Mouse (Mus musculus): Measurements from ENCODE around the gene Pygm. TPM values are rescaled to one million over a fixed set of nuclear protein-coding genes. Genes with fewer than 3 reads are reported as not detected.

Pygm gene
- polyA plus RNA-seq, 1 experiment from 2014 or later: 6.8 TPM

GRCm38 (mm10) chr19:6400096-6401086, 16.2 kb downstream of the Pygm start:
- no peaks in the 10 kb centered on the region for H3K36me3 ChIP-seq (ENCODE audit: control insufficient read depth, insufficient read depth, low read length)
- H3K9ac ChIP-seq (ENCODE audit: low read depth, low read length): peak overlapping the region; percentile 72
- peak; percentile 1; the same call in 1 of the 2 replicates for ATAC-seq
- peak overlapping the region; percentile 100 for H3K4me2 ChIP-seq (ENCODE audit: low read depth, low read length)
- H3K27me3 ChIP-seq (replicated peaks; ENCODE audit: control insufficient read depth, insufficient read depth, low read length): peaks cover 25% of the 10 kb centered on the region
- WGBS: 2% methylated on average over 29 of the region's 29 CpGs
- H3K4me3 ChIP-seq (ENCODE audit: low read length): peak overlapping the region; percentile 71
- no peaks in the 10 kb centered on the region for H3K9me3 ChIP-seq (ENCODE audit: control insufficient read depth, low read length)
- H3K4me1 ChIP-seq (ENCODE audit: control insufficient read depth, insufficient read depth, low read length): peaks cover 28% of the 10 kb centered on the region
- peak overlapping the region; percentile 57; the same call in 1 of the 2 replicates for H3K27ac ChIP-seq (ENCODE audit: low read length)

GRCm38 (mm10) chr19:6401131-6401815, 17.1 kb downstream of the Pygm start:
- no peaks in the 10 kb centered on the region for H3K9me3 ChIP-seq (ENCODE audit: control insufficient read depth, low read length)
- peaks cover 25% of the 10 kb centered on the region for H3K27me3 ChIP-seq (replicated peaks; ENCODE audit: control insufficient read depth, insufficient read depth, low read length)
- H3K27ac ChIP-seq (ENCODE audit: low read length): no peak overlapping the region; the same call in 1 of the 2 replicates
- peak; percentile 47 for ATAC-seq
- peaks cover 28% of the 10 kb centered on the region for H3K4me1 ChIP-seq (ENCODE audit: control insufficient read depth, insufficient read depth, low read length)
- H3K4me2 ChIP-seq (ENCODE audit: low read depth, low read length): peak overlapping the region; percentile 100
- peak overlapping the region; percentile 71 for H3K4me3 ChIP-seq (ENCODE audit: low read length)
- WGBS: 0% methylated on average over 32 of the region's 32 CpGs
- peak overlapping the region; percentile 52 for H3K9ac ChIP-seq (ENCODE audit: low read depth, low read length)
- no peaks in the 10 kb centered on the region for H3K36me3 ChIP-seq (ENCODE audit: control insufficient read depth, insufficient read depth, low read length)

GRCm38 (mm10) chr19:6401951-6402350, 17.8 kb downstream of the Pygm start:
- WGBS: 11% methylated on average over 9 of the region's 9 CpGs
- Histone ChIP-seq H3K9me3 (ENCODE audit: control insufficient read depth, low read length) (no peaks in the 10 kb centered on the region), H3K36me3 (ENCODE audit: control insufficient read depth, insufficient read depth, low read length) (no peaks in the 10 kb centered on the region), H3K4me1 (ENCODE audit: control insufficient read depth, insufficient read depth, low read length) (peaks cover 28% of the 10 kb centered on the region), H3K9ac (ENCODE audit: low read depth, low read length) (peak overlapping the region; percentile 52), H3K27me3 (replicated peaks; ENCODE audit: control insufficient read depth, insufficient read depth, low read length) (peaks cover 25% of the 10 kb centered on the region), H3K27ac (ENCODE audit: low read length) (no peak overlapping the region; the same call in 1 of the 2 replicates), H3K4me2 (ENCODE audit: low read depth, low read length) (peak overlapping the region; percentile 100), H3K4me3 (ENCODE audit: low read length) (peak overlapping the region; percentile 71)
- no peak for ATAC-seq

- 85% methylated on average over 10 of the region's 10 CpGs for WGBS
- Histone ChIP-seq H3K36me3 (ENCODE audit: control insufficient read depth, insufficient read depth, low read length) (no peaks in the 10 kb centered on the region), H3K27ac (ENCODE audit: low read length) (no peak overlapping the region), H3K9me3 (ENCODE audit: control insufficient read depth, low read length) (no peaks in the 10 kb centered on the region), H3K4me3 (ENCODE audit: low read length) (no peak overlapping the region), H3K4me2 (ENCODE audit: low read depth, low read length) (no peak overlapping the region), H3K4me1 (ENCODE audit: control insufficient read depth, insufficient read depth, low read length) (peaks cover 27% of the 10 kb centered on the region), H3K27me3 (replicated peaks; ENCODE audit: control insufficient read depth, insufficient read depth, low read length) (peaks cover 25% of the 10 kb centered on the region), H3K9ac (ENCODE audit: low read depth, low read length) (no peak overlapping the region)
- ATAC-seq: no peak
These were observed 19.7 kb downstream of the Pygm start for GRCm38 (mm10) chr19:6403869-6404268.

- 75% methylated on average over 10 of the region's 10 CpGs for WGBS
These were observed 21.2 kb downstream of the Pygm start for GRCm38 (mm10) chr19:6405433-6405832.

GRCm38 (mm10) chr19:6407109-6407508, 22.9 kb downstream of the Pygm start:
- Histone ChIP-seq H3K9me3 (ENCODE audit: control insufficient read depth, low read length) (no peaks in the 10 kb centered on the region), H3K4me3 (ENCODE audit: low read length) (no peak overlapping the region), H3K27me3 (replicated peaks; ENCODE audit: control insufficient read depth, insufficient read depth, low read length) (peaks cover 9% of the 10 kb centered on the region; the same call in 1 of the 2 replicates), H3K4me2 (ENCODE audit: low read depth, low read length) (no peak overlapping the region), H3K27ac (ENCODE audit: low read length) (no peak overlapping the region), H3K4me1 (ENCODE audit: control insufficient read depth, insufficient read depth, low read length) (peaks cover under 1% of the 10 kb centered on the region), H3K36me3 (ENCODE audit: control insufficient read depth, insufficient read depth, low read length) (no peaks in the 10 kb centered on the region), H3K9ac (ENCODE audit: low read depth, low read length) (0 out of 2 replicates have a peak overlapping the region, but pooled peaks have one; percentile 29)
- ATAC-seq: no peak
- 90% methylated on average over 8 of the region's 8 CpGs for WGBS

More at GRCm38 (mm10) chr19:6405433-6405832, 21.2 kb downstream of the Pygm start:
- Histone ChIP-seq H3K27ac (ENCODE audit: low read length) (no peak overlapping the region), H3K36me3 (ENCODE audit: control insufficient read depth, insufficient read depth, low read length) (no peaks in the 10 kb centered on the region), H3K4me1 (ENCODE audit: control insufficient read depth, insufficient read depth, low read length) (peaks cover 17% of the 10 kb centered on the region), H3K9ac (ENCODE audit: low read depth, low read length) (no peak overlapping the region), H3K4me3 (ENCODE audit: low read length) (no peak overlapping the region), H3K9me3 (ENCODE audit: control insufficient read depth, low read length) (no peaks in the 10 kb centered on the region), H3K4me2 (ENCODE audit: low read depth, low read length) (no peak overlapping the region), H3K27me3 (replicated peaks; ENCODE audit: control insufficient read depth, insufficient read depth, low read length) (peaks cover 22% of the 10 kb centered on the region)
- ATAC-seq: no peak

GRCm38 (mm10) chr19:6407816-6408510, 23.8 kb downstream of the Pygm start:
- peaks cover 2% of the 10 kb centered on the region; the same call in 1 of the 2 replicates for H3K4me1 ChIP-seq (ENCODE audit: control insufficient read depth, insufficient read depth, low read length)
- H3K27me3 ChIP-seq (replicated peaks; ENCODE audit: control insufficient read depth, insufficient read depth, low read length): peaks cover 1% of the 10 kb centered on the region; the same call in 1 of the 2 replicates
- no peaks in the 10 kb centered on the region for H3K36me3 ChIP-seq (ENCODE audit: control insufficient read depth, insufficient read depth, low read length)
- no peak overlapping the region for H3K9ac ChIP-seq (ENCODE audit: low read depth, low read length)
- WGBS: 60% methylated on average over 16 of the region's 16 CpGs
- H3K4me2 ChIP-seq (ENCODE audit: low read depth, low read length): no peak overlapping the region
- no peak for ATAC-seq
- H3K27ac ChIP-seq (ENCODE audit: low read length): no peak overlapping the region
- H3K4me3 ChIP-seq (ENCODE audit: low read length): no peak overlapping the region
- H3K9me3 ChIP-seq (ENCODE audit: control insufficient read depth, low read length): no peaks in the 10 kb centered on the region

- Histone ChIP-seq H3K4me2 (ENCODE audit: low read depth, low read length) (no peak overlapping the region), H3K36me3 (ENCODE audit: control insufficient read depth, insufficient read depth, low read length) (no peaks in the 10 kb centered on the region), H3K9ac (ENCODE audit: low read depth, low read length) (no peak overlapping the region), H3K4me3 (ENCODE audit: low read length) (no peak overlapping the region), H3K9me3 (ENCODE audit: control insufficient read depth, low read length) (no peaks in the 10 kb centered on the region), H3K27me3 (replicated peaks; ENCODE audit: control insufficient read depth, insufficient read depth, low read length) (no peaks in the 10 kb centered on the region), H3K27ac (ENCODE audit: low read length) (no peak overlapping the region), H3K4me1 (ENCODE audit: control insufficient read depth, insufficient read depth, low read length) (peaks cover 2% of the 10 kb centered on the region; the same call in 1 of the 2 replicates)
- ATAC-seq: no peak
- 76% methylated on average over 8 of the region's 8 CpGs for WGBS
These were observed 24.6 kb downstream of the Pygm start for GRCm38 (mm10) chr19:6408749-6409148.

Measured in intestine, embryonic 16.5 days (tissue).